8 mouse cellular contexts compared by ENCODE assay signal in genomic region chr7:19361720-19362119, GRCm38 (mm10). TPM values are rescaled to one million over a fixed set of nuclear protein-coding genes. Genes with fewer than 3 reads are reported as not detected.
A peak's percentile ranks its signal among the peaks of the same experiment; 100 is the strongest.
DNase-seq lines count a peak whose midpoint lies in the region; ATAC-seq and TF ChIP-seq lines count a peak whose summit lies in the region.

No protein-coding gene starts in this region.

- no peak for TF ChIP-seq POLR2A in testis, adult 2 months (IDR thresholded peaks at IDR 0.05; ENCODE audit: control insufficient read depth, low read depth, low read length)

- no peak overlapping the region for H3K27ac ChIP-seq in embryonic facial prominence, embryonic 10.5 days (replicated peaks)
- H3K27ac ChIP-seq in liver, embryonic 11.5 days (ENCODE audit: low read depth, low read length) = no peak overlapping the region
- H3K27ac ChIP-seq in testis, adult 2 months (ENCODE audit: control insufficient read depth, insufficient read depth, low read depth, low read length) = no peak overlapping the region

- ATAC-seq in liver, embryonic 11.5 days (replicated peaks; ENCODE audit: low FRiP score) = 0 out of 2 replicates have a peak, but pooled peaks have one; percentile 9
- peak; percentile 20; the same call in 1 of the 2 replicates for ATAC-seq in monocyte, adult 5-6 weeks (replicated peaks; ENCODE audit: insufficient number of reproducible peaks, low FRiP score, low TSS enrichment, poor library complexity, severe bottlenecking)

- peaks cover 28% of the 10 kb centered on the region for H3K27me3 ChIP-seq in embryonic facial prominence, embryonic 10.5 days (replicated peaks; ENCODE audit: low read depth, poor library complexity, severe bottlenecking)
- H3K27me3 ChIP-seq in liver, embryonic 11.5 days (replicated peaks; ENCODE audit: control insufficient read depth, insufficient read depth, low read length) = peaks cover 4% of the 10 kb centered on the region; the same call in 1 of the 2 replicates
- H3K27me3 ChIP-seq in testis, adult 2 months (ENCODE audit: control insufficient read depth, insufficient read depth, low read length) = no peaks in the 10 kb centered on the region

- H3K9ac ChIP-seq in liver, embryonic 11.5 days (ENCODE audit: low read depth, low read length) = peak overlapping the region; percentile 56

- peak overlapping the region; percentile 100 for H3K4me2 ChIP-seq in liver, embryonic 11.5 days

- peak; percentile 87 for TF ChIP-seq CTCF in testis, adult 2 months (IDR thresholded peaks at IDR 0.05; ENCODE audit: control insufficient read depth, insufficient read depth, insufficient replicate concordance, low read depth, low read length)

- H3K4me3 ChIP-seq in embryonic facial prominence, embryonic 10.5 days = peak overlapping the region; percentile 92
- H3K4me3 ChIP-seq in liver, embryonic 11.5 days (ENCODE audit: low read depth, low read length) = peak overlapping the region; percentile 66
- peak overlapping the region; percentile 89 for H3K4me3 ChIP-seq in testis, adult 2 months (ENCODE audit: control insufficient read depth, low read depth, low read length)

- 9% methylated on average over 16 of the region's 16 CpGs for WGBS in embryonic facial prominence, embryonic 10.5 days
- 10% methylated on average over 16 of the region's 16 CpGs for WGBS in liver, embryonic 11.5 days

- H3K36me3 ChIP-seq in embryonic facial prominence, embryonic 10.5 days (replicated peaks) = peaks cover 14% of the 10 kb centered on the region
- peaks cover 13% of the 10 kb centered on the region for H3K36me3 ChIP-seq in liver, embryonic 11.5 days (ENCODE audit: control insufficient read depth, insufficient read depth, low read length)
- no peaks in the 10 kb centered on the region for H3K36me3 ChIP-seq in testis, adult 2 months (ENCODE audit: control insufficient read depth, insufficient read depth, low read length)

- H3K4me1 ChIP-seq in embryonic facial prominence, embryonic 10.5 days = peaks cover 62% of the 10 kb centered on the region
- H3K4me1 ChIP-seq in liver, embryonic 11.5 days (replicated peaks; ENCODE audit: control insufficient read depth, insufficient read depth, low read length) = peaks cover 33% of the 10 kb centered on the region
- peaks cover 54% of the 10 kb centered on the region for H3K4me1 ChIP-seq in testis, adult 2 months (ENCODE audit: control insufficient read depth, insufficient read depth, low read length)

- DNase-seq in A20 (ENCODE audit: low read depth, low spot score) = peak; percentile 91
- peak; percentile 81 for DNase-seq in adrenal gland, adult 2 months
- peak; percentile 78 for DNase-seq in embryonic facial prominence, embryonic 10.5 days (ENCODE audit: low spot score)
- DNase-seq in heart, adult 9 months (ENCODE audit: low spot score in 2 of 2) = peak; percentile 78 to 82
- DNase-seq in kidney, adult 8-10 months = peak; percentile 66 to 79
- DNase-seq in liver, embryonic 11.5 days (ENCODE audit: low spot score) = peak; percentile 78

- no peaks in the 10 kb centered on the region for H3K9me3 ChIP-seq in embryonic facial prominence, embryonic 10.5 days
- H3K9me3 ChIP-seq in liver, embryonic 11.5 days (ENCODE audit: control insufficient read depth, low read length) = no peaks in the 10 kb centered on the region

RNA-seq across cellular contexts. Expression of gene Ppp1r13l, which starts 2.2 kb away (rescaled TPM):
- total RNA-seq in adrenal gland, adult 2 months (2021) = 1 to 10 TPM; 6.5 to 8.3 TPM
- 16.9 and 20.2 TPM in 2 replicates for polyA plus RNA-seq in adrenal gland, adult 2 months (2012; rRNA removed)
- 6.9 and 7.1 TPM in 2 replicates for polyA plus RNA-seq in embryonic facial prominence, embryonic 10.5 days (2016; fragmentation: Nextera tagmentation; extraction: Ambion mirVana)
- 3.9 and 4.2 TPM in 2 replicates for polyA plus RNA-seq in liver, embryonic 11.5 days (2014; fragmentation: Nextera tagmentation; extraction: Ambion mirVana)
- not detected in 3 replicates for total RNA-seq in monocyte, adult 5-6 weeks (2017)
- 49.5 and 71.4 TPM in 2 replicates for polyA plus RNA-seq in testis, adult 2 months (2012; rRNA removed)

RNA-seq across cellular contexts. Expression of gene Cd3eap, which starts 2.4 kb away (rescaled TPM):
- total RNA-seq in adrenal gland, adult 2 months (2021) = 10 to 100 TPM; 13.2 to 13.3 TPM
- polyA plus RNA-seq in adrenal gland, adult 2 months (2012; rRNA removed) = 12.3 and 21.5 TPM in 2 replicates
- polyA plus RNA-seq in embryonic facial prominence, embryonic 10.5 days (2016; fragmentation: Nextera tagmentation; extraction: Ambion mirVana) = 26.8 and 28.9 TPM in 2 replicates
- 28.7 and 30.2 TPM in 2 replicates for polyA plus RNA-seq in liver, embryonic 11.5 days (2014; fragmentation: Nextera tagmentation; extraction: Ambion mirVana)
- total RNA-seq in monocyte, adult 5-6 weeks (2017) = 6.9 to 8.9 TPM (median 7.2 TPM) in 3 replicates
- 2.8 and 3.2 TPM in 2 replicates for polyA plus RNA-seq in testis, adult 2 months (2012; rRNA removed)

RNA-seq across cellular contexts. Expression of gene Ercc1, which starts 17.1 kb away (rescaled TPM):
- 10 to 100 TPM; 36.5 to 40.8 TPM for total RNA-seq in adrenal gland, adult 2 months (2021)
- 36.3 and 37.8 TPM in 2 replicates for polyA plus RNA-seq in adrenal gland, adult 2 months (2012; rRNA removed)
- 102 and 107 TPM in 2 replicates for polyA plus RNA-seq in embryonic facial prominence, embryonic 10.5 days (2016; fragmentation: Nextera tagmentation; extraction: Ambion mirVana)
- polyA plus RNA-seq in liver, embryonic 11.5 days (2014; fragmentation: Nextera tagmentation; extraction: Ambion mirVana) = 46.4 and 46.8 TPM in 2 replicates
- total RNA-seq in monocyte, adult 5-6 weeks (2017) = 15.0 to 19.8 TPM (median 18.0 TPM) in 3 replicates
- 50.1 and 66.6 TPM in 2 replicates for polyA plus RNA-seq in testis, adult 2 months (2012; rRNA removed)

RNA-seq across cellular contexts. Expression of gene Ercc2, which starts 20.1 kb away (rescaled TPM):
- total RNA-seq in adrenal gland, adult 2 months (2021) = 10 to 100 TPM; 21.7 to 25.5 TPM
- polyA plus RNA-seq in adrenal gland, adult 2 months (2012; rRNA removed) = 92.3 and 94.7 TPM in 2 replicates
- polyA plus RNA-seq in embryonic facial prominence, embryonic 10.5 days (2016; fragmentation: Nextera tagmentation; extraction: Ambion mirVana) = 28.1 and 28.8 TPM in 2 replicates
- 14.0 and 15.6 TPM in 2 replicates for polyA plus RNA-seq in liver, embryonic 11.5 days (2014; fragmentation: Nextera tagmentation; extraction: Ambion mirVana)
- 21.0 to 32.4 TPM (median 25.4 TPM) in 3 replicates for total RNA-seq in monocyte, adult 5-6 weeks (2017)
- polyA plus RNA-seq in testis, adult 2 months (2012; rRNA removed) = 50.6 and 53.3 TPM in 2 replicates

RNA-seq across cellular contexts. Expression of gene Klc3, which starts 42.2 kb away (rescaled TPM):
- total RNA-seq in adrenal gland, adult 2 months (2021) = 1 to 10 TPM in 1 of 2 experiments, under 1 TPM in 1; 0.98 to 5.2 TPM
- 1.3 and 3.7 TPM in 2 replicates for polyA plus RNA-seq in adrenal gland, adult 2 months (2012; rRNA removed)
- 7.9 and 8.8 TPM in 2 replicates for polyA plus RNA-seq in embryonic facial prominence, embryonic 10.5 days (2016; fragmentation: Nextera tagmentation; extraction: Ambion mirVana)
- polyA plus RNA-seq in liver, embryonic 11.5 days (2014; fragmentation: Nextera tagmentation; extraction: Ambion mirVana) = 0.71 and 0.99 TPM in 2 replicates
- 1.6 TPM in 2 of 3 replicates, not detected in the other for total RNA-seq in monocyte, adult 5-6 weeks (2017)
- 33.3 and 39.9 TPM in 2 replicates for polyA plus RNA-seq in testis, adult 2 months (2012; rRNA removed)
